Comparison of ENCODE assay signal across 8 mouse cellular contexts in the genomic region with DNA sequence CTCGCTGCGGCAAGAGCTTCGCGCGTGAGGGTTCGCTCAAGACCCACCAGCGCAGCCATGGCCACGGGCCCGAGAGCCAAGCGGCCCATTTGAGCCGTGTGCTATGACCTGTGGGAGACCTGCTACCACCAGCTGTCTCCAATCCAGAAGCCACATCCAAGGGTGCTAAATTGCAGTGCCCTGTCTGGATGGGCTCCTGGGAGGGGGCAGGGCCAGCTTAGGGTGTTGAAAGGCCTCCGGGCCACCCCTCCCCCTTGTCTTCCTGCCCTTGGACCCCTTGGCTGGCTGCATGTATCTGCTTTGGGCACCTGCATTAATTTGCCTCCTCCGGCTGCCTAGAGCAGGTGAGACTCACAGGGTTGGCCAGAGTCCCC. TPM values are rescaled to one million over a fixed set of nuclear protein-coding genes. Genes with fewer than 3 reads are reported as not detected.
DNase-seq lines count a peak whose midpoint lies in the region; ATAC-seq and TF ChIP-seq lines count a peak whose summit lies in the region.

No protein-coding gene starts in this region.

- no peaks in the 10 kb centered on the region for H3K36me3 ChIP-seq in forebrain, embryonic 11.5 days (ENCODE audit: control insufficient read depth, insufficient read depth, low read length)
- H3K36me3 ChIP-seq in kidney, embryonic 16.5 days (ENCODE audit: insufficient read depth, low read length): no peaks in the 10 kb centered on the region
- no peaks in the 10 kb centered on the region for H3K36me3 ChIP-seq in neural tube, embryonic 12.5 days

- WGBS in forebrain, embryonic 11.5 days: 25% methylated on average over 13 of the region's 13 CpGs
- 7% methylated on average over 13 of the region's 13 CpGs for WGBS in kidney, embryonic 16.5 days
- 15% methylated on average over 13 of the region's 13 CpGs for WGBS in neural tube, embryonic 12.5 days

- H3K9me3 ChIP-seq in forebrain, embryonic 11.5 days (ENCODE audit: control insufficient read depth, low read length): no peaks in the 10 kb centered on the region
- H3K9me3 ChIP-seq in kidney, embryonic 16.5 days (ENCODE audit: low read length): no peaks in the 10 kb centered on the region
- H3K9me3 ChIP-seq in neural tube, embryonic 12.5 days: no peaks in the 10 kb centered on the region

- H3K27me3 ChIP-seq in forebrain, embryonic 11.5 days (ENCODE audit: control insufficient read depth, insufficient read depth, low read length): peaks cover 30% of the 10 kb centered on the region
- H3K27me3 ChIP-seq in kidney, embryonic 16.5 days (ENCODE audit: insufficient read depth, low read length): peaks cover 4% of the 10 kb centered on the region; the same call in 1 of the 2 replicates
- peaks cover 42% of the 10 kb centered on the region for H3K27me3 ChIP-seq in neural tube, embryonic 12.5 days (replicated peaks)

- H3K9ac ChIP-seq in forebrain, embryonic 11.5 days (ENCODE audit: low read length): peak overlapping the region; percentile 43
- peak overlapping the region; percentile 69 for H3K9ac ChIP-seq in kidney, embryonic 16.5 days (replicated peaks; ENCODE audit: low read length)
- peak overlapping the region; percentile 46 for H3K9ac ChIP-seq in neural tube, embryonic 12.5 days

- no peak for TF ChIP-seq CTCF in layer of hippocampus, adult 2 months (conservative IDR thresholded peaks at IDR 0.05)

- H3K4me2 ChIP-seq in forebrain, embryonic 11.5 days (ENCODE audit: low read depth, low read length, severe bottlenecking): peak overlapping the region; percentile 66
- H3K4me2 ChIP-seq in kidney, embryonic 16.5 days (replicated peaks; ENCODE audit: low read depth, low read length): peak overlapping the region; percentile 92
- H3K4me2 ChIP-seq in neural tube, embryonic 12.5 days (replicated peaks): peak overlapping the region; percentile 79

- ATAC-seq in forebrain, embryonic 11.5 days (replicated peaks; ENCODE audit: low FRiP score): 0 out of 2 replicates have a peak, but pooled peaks have one; percentile 31
- peak; percentile 54; the same call in 1 of the 2 replicates for ATAC-seq in kidney, embryonic 16.5 days (ENCODE audit: low FRiP score, low TSS enrichment)
- ATAC-seq in neural tube, embryonic 12.5 days (ENCODE audit: low FRiP score, low read depth): peak; percentile 26

- peaks cover 2% of the 10 kb centered on the region; the same call in 1 of the 2 replicates for H3K4me1 ChIP-seq in forebrain, embryonic 11.5 days (replicated peaks; ENCODE audit: control insufficient read depth, insufficient read depth, low read length)
- H3K4me1 ChIP-seq in kidney, embryonic 16.5 days (ENCODE audit: insufficient read depth, low read length): peaks cover 18% of the 10 kb centered on the region
- peaks cover 15% of the 10 kb centered on the region for H3K4me1 ChIP-seq in neural tube, embryonic 12.5 days

- H3K27ac ChIP-seq in layer of hippocampus, adult 2 months: peak overlapping the region; percentile 92
- H3K27ac ChIP-seq in forebrain, embryonic 11.5 days (ENCODE audit: low read depth, low read length): no peak overlapping the region
- peak overlapping the region; percentile 84; the same call in 1 of the 2 replicates for H3K27ac ChIP-seq in kidney, embryonic 16.5 days (ENCODE audit: low read length)
- no peak overlapping the region for H3K27ac ChIP-seq in neural tube, embryonic 12.5 days

- H3K4me3 ChIP-seq in layer of hippocampus, adult 2 months: peak overlapping the region; percentile 65
- H3K4me3 ChIP-seq in forebrain, embryonic 11.5 days (ENCODE audit: low read depth, low read length): peak overlapping the region; percentile 32
- peak overlapping the region; percentile 48 for H3K4me3 ChIP-seq in kidney, embryonic 16.5 days (ENCODE audit: low read length)
- peak overlapping the region; percentile 39 for H3K4me3 ChIP-seq in neural tube, embryonic 12.5 days

- peak in 1 of 2 experiments; percentile 11 for DNase-seq in layer of hippocampus, adult 2 months (ENCODE audit: low spot score in 2 of 2)
- DNase-seq in layer of hippocampus, adult 11-12 months (ENCODE audit: low spot score): no peak
- no peak for DNase-seq in forebrain, embryonic 11.5 days (ENCODE audit: low spot score)
- no peak for DNase-seq in B cell, adult 2 months
- no peak for DNase-seq in frontal cortex, postnatal 14 days (ENCODE audit: low spot score in 2 of 2)
- DNase-seq in embryo, embryonic 11 days: no peak

RNA-seq across cellular contexts. Expression of a gene that starts 3.1 kb away (rescaled TPM):
- total RNA-seq in layer of hippocampus, adult 2 months (2021): 10 to 100 TPM; 12.7 to 13.4 TPM
- 0.48 and 0.60 TPM in 2 replicates for polyA plus RNA-seq in forebrain, embryonic 11.5 days (2014; fragmentation: Nextera tagmentation; extraction: Ambion mirVana)
- polyA plus RNA-seq in kidney, embryonic 16.5 days (2015; fragmentation: Nextera tagmentation; extraction: Ambion mirVana): 4.3 and 5.4 TPM in 2 replicates
- polyA plus RNA-seq in neural tube, embryonic 12.5 days (2016; fragmentation: Nextera tagmentation; extraction: Ambion mirVana): 4.1 and 4.6 TPM in 2 replicates

RNA-seq across cellular contexts. Expression of a gene that starts 17.4 kb away (rescaled TPM):
- total RNA-seq in layer of hippocampus, adult 2 months (2021): under 1 TPM; 0.81 to 0.97 TPM
- 0.16 and 0.31 TPM in 2 replicates for polyA plus RNA-seq in forebrain, embryonic 11.5 days (2014; fragmentation: Nextera tagmentation; extraction: Ambion mirVana)
- 3.5 TPM in 2 replicates for polyA plus RNA-seq in kidney, embryonic 16.5 days (2015; fragmentation: Nextera tagmentation; extraction: Ambion mirVana)
- polyA plus RNA-seq in neural tube, embryonic 12.5 days (2016; fragmentation: Nextera tagmentation; extraction: Ambion mirVana): 0.70 and 1.1 TPM in 2 replicates

RNA-seq across cellular contexts. Expression of a gene that starts 27.8 kb away (rescaled TPM):
- total RNA-seq in layer of hippocampus, adult 2 months (2021): 10 to 100 TPM in 1 of 2 experiments, 1 to 10 TPM in 1; 7.9 to 10.4 TPM
- polyA plus RNA-seq in forebrain, embryonic 11.5 days (2014; fragmentation: Nextera tagmentation; extraction: Ambion mirVana): 12.7 and 14.2 TPM in 2 replicates
- polyA plus RNA-seq in kidney, embryonic 16.5 days (2015; fragmentation: Nextera tagmentation; extraction: Ambion mirVana): 7.5 and 9.3 TPM in 2 replicates
- 13.8 TPM in 2 replicates for polyA plus RNA-seq in neural tube, embryonic 12.5 days (2016; fragmentation: Nextera tagmentation; extraction: Ambion mirVana)

RNA-seq across cellular contexts. Expression of a gene that starts 35.9 kb away (rescaled TPM):
- total RNA-seq in layer of hippocampus, adult 2 months (2021): not detected
- 0.67 TPM in 1 of 2 replicates, not detected in the other for polyA plus RNA-seq in forebrain, embryonic 11.5 days (2014; fragmentation: Nextera tagmentation; extraction: Ambion mirVana)
- 0.69 TPM in 1 of 2 replicates, not detected in the other for polyA plus RNA-seq in kidney, embryonic 16.5 days (2015; fragmentation: Nextera tagmentation; extraction: Ambion mirVana)
- not detected in 2 replicates for polyA plus RNA-seq in neural tube, embryonic 12.5 days (2016; fragmentation: Nextera tagmentation; extraction: Ambion mirVana)

RNA-seq across cellular contexts. Expression of a gene that starts 36.0 kb away (rescaled TPM):
- total RNA-seq in layer of hippocampus, adult 2 months (2021): 10 to 100 TPM; 48.6 to 53.1 TPM
- 50.2 and 50.6 TPM in 2 replicates for polyA plus RNA-seq in forebrain, embryonic 11.5 days (2014; fragmentation: Nextera tagmentation; extraction: Ambion mirVana)
- polyA plus RNA-seq in kidney, embryonic 16.5 days (2015; fragmentation: Nextera tagmentation; extraction: Ambion mirVana): 52.9 and 59.3 TPM in 2 replicates
- 42.6 and 44.0 TPM in 2 replicates for polyA plus RNA-seq in neural tube, embryonic 12.5 days (2016; fragmentation: Nextera tagmentation; extraction: Ambion mirVana)

Comparison
In these comparisons a context has a peak if more than half of its experiments do, and no peak if none do; other contexts are left out.
1. H3K27ac ChIP-seq: peak in layer of hippocampus, adult 2 months (single experiment) and kidney, embryonic 16.5 days (single experiment); none in forebrain, embryonic 11.5 days (single experiment) and neural tube, embryonic 12.5 days (single experiment).
2. Peak in every context shown above with its lines, with median percentiles within 50 percentile points of each other: H3K4me3 ChIP-seq, ATAC-seq, H3K4me2 ChIP-seq and H3K9ac ChIP-seq.